Comparison of ENCODE assay signal across 25 mouse cellular contexts in the genomic region with DNA sequence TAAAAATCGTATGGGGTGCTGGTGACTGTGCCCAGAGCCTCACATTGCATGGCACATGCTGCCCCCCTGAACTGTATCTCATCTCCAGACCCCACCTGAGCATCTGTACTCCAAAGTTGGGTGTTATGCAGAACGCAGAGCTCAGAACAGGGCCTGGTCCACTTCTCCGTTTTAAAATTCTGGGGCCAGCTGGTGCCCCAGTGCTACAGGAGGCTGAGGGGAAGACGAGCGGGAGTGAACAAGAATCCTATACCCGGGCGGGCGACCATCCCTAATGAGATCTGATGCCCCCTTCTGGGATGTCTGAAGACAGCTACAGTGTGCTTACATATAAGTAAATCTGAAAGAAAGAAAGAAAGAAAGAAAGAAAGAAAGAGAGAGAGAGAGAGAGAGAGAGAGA. TPM values are rescaled to one million over a fixed set of nuclear protein-coding genes. Genes with fewer than 3 reads are reported as not detected.
"Had no signal": no experiment of that assay in that cellular context is flagged by ENCODE, and none has a peak within 500 bp of the region (broad histone marks: within the 10 kb centered on the region; RNA-seq: fewer than 3 reads in every experiment).

No protein-coding gene starts in this region.

- H3K36me3 ChIP-seq: intestine, embryonic 15.5 days; midbrain, embryonic 12.5 days; midbrain, embryonic 15.5 days; neural tube, embryonic 12.5 days; neural tube, embryonic 15.5 days had no signal

- H3K4me2 ChIP-seq: intestine, embryonic 15.5 days; lung, embryonic 14.5 days; midbrain, embryonic 12.5 days; midbrain, embryonic 15.5 days; neural tube, embryonic 12.5 days; neural tube, embryonic 15.5 days had no signal

- H3K4me1 ChIP-seq: midbrain, embryonic 12.5 days; midbrain, embryonic 15.5 days; neural tube, embryonic 15.5 days had no signal

- H3K27me3 ChIP-seq: intestine, embryonic 15.5 days; midbrain, embryonic 12.5 days; midbrain, embryonic 15.5 days; neural tube, embryonic 12.5 days; neural tube, embryonic 15.5 days had no signal

- H3K9ac ChIP-seq: intestine, embryonic 15.5 days; liver, embryonic 14.5 days; liver, postnatal 0 days; lung, embryonic 14.5 days; midbrain, embryonic 12.5 days; midbrain, embryonic 15.5 days; neural tube, embryonic 12.5 days; neural tube, embryonic 15.5 days had no signal

- H3K27ac ChIP-seq: intestine, embryonic 15.5 days; left cerebral cortex, adult 2 months; liver, embryonic 14.5 days; macrophage; midbrain, embryonic 12.5 days; midbrain, embryonic 15.5 days; neural tube, embryonic 12.5 days; neural tube, embryonic 15.5 days; stomach, postnatal 0 days had no signal

- H3K9me3 ChIP-seq: intestine, embryonic 15.5 days; midbrain, embryonic 12.5 days; midbrain, embryonic 15.5 days; neural tube, embryonic 12.5 days; neural tube, embryonic 15.5 days had no signal

- H3K4me3 ChIP-seq: intestine, embryonic 15.5 days; left cerebral cortex, adult 2 months; midbrain, embryonic 12.5 days; midbrain, embryonic 15.5 days; neural tube, embryonic 12.5 days; neural tube, embryonic 15.5 days had no signal

- ATAC-seq: intestine, embryonic 15.5 days; lung, postnatal 0 days; midbrain, embryonic 15.5 days had no signal

- DNase-seq: kidney, adult 11 months; kidney, adult 8-10 months; layer of hippocampus, postnatal 36 days; liver, postnatal 0 days; lung, embryonic 14.5 days; right cerebral cortex, adult 18-20 months; right cerebral cortex, postnatal 14 days; right cerebral cortex, postnatal 4 days had no signal

RNA-seq across cellular contexts. Expression of a gene that starts 1.3 kb away (rescaled TPM):
- total RNA-seq: layer of hippocampus, postnatal 10 days; layer of hippocampus, postnatal 36 days; left cerebral cortex, adult 2 months; left cerebral cortex, postnatal 10 days; left cerebral cortex, postnatal 36 days had no signal
- polyA plus RNA-seq: macrophage had no signal

RNA-seq across cellular contexts. Expression of a gene that starts 20.6 kb away (rescaled TPM):
- total RNA-seq: layer of hippocampus, adult 8-10 months; layer of hippocampus, postnatal 36 days; left cerebral cortex, postnatal 36 days; megakaryocyte, adult 5-6 weeks had no signal
- polyA plus RNA-seq: limb, embryonic 11.5 days; lung, embryonic 14.5 days; lung, postnatal 0 days; macrophage; midbrain, embryonic 12.5 days; midbrain, embryonic 15.5 days; neural tube, embryonic 12.5 days; stomach, embryonic 14.5 days had no signal
